Mouse (Mus musculus): Measurements from ENCODE around the gene Rreb1. TPM values are rescaled to one million over a fixed set of nuclear protein-coding genes. Genes with fewer than 3 reads are reported as not detected.

The Rreb1 gene
- total and polyA plus RNA-seq, 3 experiments: 8.1 to 34.0 TPM; not detected in 1

DNA sequence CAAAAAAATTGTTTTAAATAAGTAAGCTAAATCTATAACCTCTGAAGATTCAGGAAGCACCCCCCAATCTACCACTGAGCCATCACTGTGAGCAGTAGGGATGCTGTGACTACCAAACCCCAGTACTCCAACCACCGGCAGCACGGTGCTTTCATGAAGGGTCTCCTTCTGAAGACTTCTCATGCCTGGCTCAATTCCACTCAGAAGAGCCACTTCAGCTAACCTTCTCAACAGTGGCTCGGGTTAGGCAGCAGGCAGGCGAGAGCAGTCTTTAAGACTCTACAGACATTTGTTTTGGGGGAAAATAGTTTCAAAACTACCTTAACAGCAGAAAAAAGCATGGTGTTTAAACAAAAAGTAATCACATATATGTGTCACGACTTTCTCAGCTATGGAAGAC is 202.9 kb downstream of the Rreb1 start:
- TF ChIP-seq KAT2A (conservative IDR thresholded peaks at IDR 0.05; ENCODE audit: low read depth, low read length) (no peak), TAL1 (IDR thresholded peaks at IDR 0.05; ENCODE audit: low read length) (no peak), GABPA (IDR thresholded peaks at IDR 0.05; ENCODE audit: low read depth, low read length) (no peak), POLR2AphosphoS2 (IDR thresholded peaks at IDR 0.05; ENCODE audit: low read length) (no peak), ELF1 (IDR thresholded peaks at IDR 0.05; ENCODE audit: low read depth, low read length) (no peak), RAD21 (IDR thresholded peaks at IDR 0.05; ENCODE audit: low read depth, low read length) (no peak), NRF1 (IDR thresholded peaks at IDR 0.05; ENCODE audit: insufficient read depth, low read depth, low read length, poor library complexity, severe bottlenecking) (no peak), E2F4 (IDR thresholded peaks at IDR 0.05; ENCODE audit: borderline replicate concordance, low read depth, low read length) (no peak), MXI1 (IDR thresholded peaks at IDR 0.05; ENCODE audit: low read depth, low read length) (no peak), SIN3A (IDR thresholded peaks at IDR 0.05; ENCODE audit: low read length) (no peak), ZKSCAN1 (IDR thresholded peaks at IDR 0.05; ENCODE audit: low read depth, low read length) (no peak), TBP (IDR thresholded peaks at IDR 0.05; ENCODE audit: low read depth, low read length) (no peak), EP300 (IDR thresholded peaks at IDR 0.05; ENCODE audit: low read depth in 1 of 2, low read length in 2 of 2) (no peak), NELFE (IDR thresholded peaks at IDR 0.05; ENCODE audit: low read depth, low read length) (no peak), BHLHE40 (IDR thresholded peaks at IDR 0.05; ENCODE audit: borderline replicate concordance, low read depth, low read length) (no peak), MYC (IDR thresholded peaks at IDR 0.05; ENCODE audit: low read depth, low read length) (no peak), SMC3 (IDR thresholded peaks at IDR 0.05; ENCODE audit: low read depth, low read length) (no peak), CHD1 (IDR thresholded peaks at IDR 0.05; ENCODE audit: low read depth, low read length) (no peak), TCF12 (IDR thresholded peaks at IDR 0.05; ENCODE audit: low read depth, low read length) (no peak), MEF2A (IDR thresholded peaks at IDR 0.05; ENCODE audit: extremely low read depth, insufficient replicate concordance, low read depth, low read length, poor library complexity, severe bottlenecking) (no peak)
- Histone ChIP-seq H3K36me3 (ENCODE audit: control insufficient read depth in 1 of 2, insufficient read depth in 2 of 2, low read length in 2 of 2) (peaks cover 0 to 79% of the 10 kb centered on the region in 2 experiments; a peak in 3 of 4 replicates), H3K79me2 (ENCODE audit: control insufficient read depth, insufficient read depth, low read length, poor library complexity) (no peaks in the 10 kb centered on the region), H3K27me3 (ENCODE audit: control insufficient read depth in 1 of 2, insufficient read depth in 2 of 2, low read length in 2 of 2) (no peaks in the 10 kb centered on the region), H3K4me3 (ENCODE audit: control insufficient read depth in 1 of 2, insufficient read depth in 1 of 2, low read depth in 2 of 2, low read length in 2 of 2) (no peak overlapping the region), H3K27ac (ENCODE audit: control insufficient read depth, low read depth, low read length) (no peak overlapping the region), H3K9me3 (replicated peaks; ENCODE audit: insufficient read depth, low read length) (no peaks in the 10 kb centered on the region), H3K9ac (ENCODE audit: control insufficient read depth, low read depth, low read length, poor library complexity, severe bottlenecking) (no peak overlapping the region), H3K4me1 (ENCODE audit: control insufficient read depth in 1 of 2, insufficient read depth in 2 of 2, low read length in 2 of 2) (no peaks in the 10 kb centered on the region)
- DNase-seq (ENCODE audit: low read depth, low spot score): no peak

DNA sequence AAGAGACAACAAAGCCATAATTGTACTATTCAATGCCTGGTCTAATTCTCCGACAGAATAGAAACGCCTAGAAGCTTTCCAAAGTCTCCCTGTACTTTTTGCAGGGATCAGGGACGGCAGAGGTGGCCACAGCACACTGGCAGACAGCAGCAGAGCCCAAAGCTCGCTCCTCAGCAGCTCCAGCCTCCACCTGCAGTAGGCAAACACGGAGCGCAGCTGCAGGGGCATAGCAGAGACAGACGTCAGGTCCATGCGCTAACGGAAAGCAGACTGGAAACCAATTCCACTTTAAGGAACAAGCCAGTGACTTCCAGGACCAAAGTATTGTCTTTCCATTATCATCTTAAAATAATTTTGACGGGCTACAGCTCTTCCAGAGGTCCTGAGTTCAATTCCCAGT is 208.0 kb downstream of the Rreb1 start:
- no peak overlapping the region for H3K9ac ChIP-seq (ENCODE audit: control insufficient read depth, low read depth, low read length, poor library complexity, severe bottlenecking)
- H3K79me2 ChIP-seq (ENCODE audit: control insufficient read depth, insufficient read depth, low read length, poor library complexity): peaks cover 20% of the 10 kb centered on the region
- H3K9me3 ChIP-seq (replicated peaks; ENCODE audit: insufficient read depth, low read length): no peaks in the 10 kb centered on the region
- no peak for DNase-seq (ENCODE audit: low read depth, low spot score)
- H3K27ac ChIP-seq (ENCODE audit: control insufficient read depth, low read depth, low read length): no peak overlapping the region
- H3K36me3 ChIP-seq (ENCODE audit: control insufficient read depth in 1 of 2, insufficient read depth in 2 of 2, low read length in 2 of 2): peaks cover 8 to 78% of the 10 kb centered on the region in 2 experiments
- TF ChIP-seq ZC3H11A (IDR thresholded peaks at IDR 0.05; ENCODE audit: low read depth, low read length) (no peak), MYC (IDR thresholded peaks at IDR 0.05; ENCODE audit: low read depth, low read length) (no peak), POLR2AphosphoS5 (IDR thresholded peaks at IDR 0.05; ENCODE audit: borderline replicate concordance, low read depth, low read length) (no peak), JUND (IDR thresholded peaks at IDR 0.05; ENCODE audit: low read depth, low read length) (no peak), POLR2AphosphoS2 (IDR thresholded peaks at IDR 0.05; ENCODE audit: low read length) (no peak), MAFK (IDR thresholded peaks at IDR 0.05; ENCODE audit: borderline replicate concordance, low read depth, low read length) (no peak), CTCF (IDR thresholded peaks at IDR 0.05 in 2 of 3, conservative IDR thresholded peaks at IDR 0.05 in 1 of 3; ENCODE audit: control insufficient read depth in 1 of 3, insufficient read depth in 1 of 3, low read depth in 2 of 3, low read length in 3 of 3, poor library complexity in 1 of 3, severe bottlenecking in 1 of 3) (no peak), POLR2A (IDR thresholded peaks at IDR 0.05; ENCODE audit: control insufficient read depth in 1 of 2, insufficient read depth in 1 of 2, low read depth in 1 of 2, low read length in 2 of 2, poor library complexity in 1 of 2) (no peak), MXI1 (IDR thresholded peaks at IDR 0.05; ENCODE audit: low read depth, low read length) (no peak), GABPA (IDR thresholded peaks at IDR 0.05; ENCODE audit: low read depth, low read length) (no peak), EP300 (IDR thresholded peaks at IDR 0.05; ENCODE audit: low read depth in 1 of 2, low read length in 2 of 2) (no peak)
- H3K4me1 ChIP-seq (ENCODE audit: control insufficient read depth in 1 of 2, insufficient read depth in 2 of 2, low read length in 2 of 2): no peaks in the 10 kb centered on the region; a peak in 1 of 4 replicates
- H3K4me3 ChIP-seq (ENCODE audit: control insufficient read depth in 1 of 2, insufficient read depth in 1 of 2, low read depth in 2 of 2, low read length in 2 of 2): no peak overlapping the region
- no peaks in the 10 kb centered on the region for H3K27me3 ChIP-seq (ENCODE audit: control insufficient read depth in 1 of 2, insufficient read depth in 2 of 2, low read length in 2 of 2)
